Mouse (Mus musculus) liver, embryonic 11.5 days (tissue): ENCODE measurements around the gene Speg. TPM values are rescaled to one million over a fixed set of nuclear protein-coding genes. Genes with fewer than 3 reads are reported as not detected.

Experiments
- ATAC-seq: fragments of 200-750 bp; cut with Nextera tagmentation; replicated peaks from 2 replicates; pipeline ENCODE4 v1.8.0; 2017; ENCODE audit warnings: moderate number of reproducible peaks, mild to moderate bottlenecking, moderate TSS enrichment, moderate library complexity; ENCODE audit not compliant: low FRiP score
- DNase-seq: peaks from one replicate; pipeline ENCODE4 v3.0.0-alpha.2; 2017; ENCODE audit warnings: low spot score
- H3K27ac ChIP-seq: fragments of 300-500 bp; sonication (generic); 2 replicates; pipeline ENCODE4 v1.5.1; 2014; ENCODE audit warnings: mild to moderate bottlenecking, low read depth, low read length, control low read depth
- H3K27me3 ChIP-seq: fragments of 300-500 bp; sonication (generic); replicated peaks from 2 replicates; pipeline ENCODE4 v1.6.1; 2014; ENCODE audit warnings: low read length, mixed read lengths; ENCODE audit not compliant: control insufficient read depth, insufficient read depth
- H3K36me3 ChIP-seq: fragments of 300-500 bp; sonication (generic); 2 replicates; pipeline ENCODE4 v1.6.1; 2014; ENCODE audit warnings: mild to moderate bottlenecking, low read length, moderate library complexity, mixed read lengths; ENCODE audit not compliant: control insufficient read depth, insufficient read depth
- H3K4me1 ChIP-seq: fragments of 300-500 bp; sonication (generic); replicated peaks from 2 replicates; pipeline ENCODE4 v1.6.1; 2014; ENCODE audit warnings: low read length, mixed read lengths; ENCODE audit not compliant: control insufficient read depth, insufficient read depth
- H3K4me2 ChIP-seq: fragments of 300-500 bp; sonication (generic); 2 replicates; pipeline ENCODE4 v1.6.1; 2014; ENCODE audit warnings: mild to moderate bottlenecking, control low read depth, moderate library complexity
- H3K4me3 ChIP-seq: fragments of 300-500 bp; sonication (generic); 2 replicates; pipeline ENCODE4 v1.5.1; 2014; ENCODE audit warnings: low read depth, low read length, control low read depth
- H3K9ac ChIP-seq: fragments of 300-500 bp; sonication (generic); 2 replicates; pipeline ENCODE4 v1.6.1; 2014; ENCODE audit warnings: low read depth, low read length, control low read depth
- H3K9me3 ChIP-seq: fragments of 300-500 bp; sonication (generic); 2 replicates; pipeline ENCODE4 v1.6.1; 2016; ENCODE audit warnings: low read length, inconsistent platforms, mixed read lengths; ENCODE audit not compliant: control insufficient read depth
- WGBS: fragments of 180-500 bp; shearing (Covaris S2); extraction: QIAGEN DNeasy Blood & Tissue Kit; methylation state at CpG from one replicate; pipeline ENCODE4 v1.1.7; 2014; 5-methylcytosine and 5-hydroxymethylcytosine counted together
- polyA plus RNA-seq: library from polyadenylated mRNA; unstranded; fragments of >200 nt; fragmentation: Nextera tagmentation; extraction: Ambion mirVana; gene quantifications from 2 replicates; pipeline ENCODE4 v1.2.1, GENCODE M21; 2014

Speg gene
- polyA plus RNA-seq, 1 experiment from 2014 or later, result 32.3 TPM

- H3K9ac ChIP-seq, result peak overlapping the region; percentile 44
- H3K36me3 ChIP-seq, result peaks cover 2% of the 10 kb centered on the region; the same call in 1 of the 2 replicates
- ATAC-seq (peak; percentile 71), DNase-seq (peak; percentile 82)
- H3K4me2 ChIP-seq, result peak overlapping the region; percentile 70
- H3K27me3 ChIP-seq, result peaks cover 45% of the 10 kb centered on the region
- H3K27ac ChIP-seq, result peak overlapping the region; percentile 83
- peak overlapping the region; percentile 40 for H3K4me3 ChIP-seq
- under 1% methylated on average over 22 of the region's 22 CpGs for WGBS
- H3K4me1 ChIP-seq, result peaks cover 74% of the 10 kb centered on the region
- H3K9me3 ChIP-seq, result no peaks in the 10 kb centered on the region
Observed at GRCm38 (mm10) chr1:75445751-75446611, 70.9 kb downstream of the Speg start.

- H3K4me3 ChIP-seq, result peak overlapping the region; percentile 40
- H3K4me1 ChIP-seq, result peaks cover 78% of the 10 kb centered on the region
- peak overlapping the region; percentile 46 for H3K9ac ChIP-seq
- WGBS, result 2% methylated on average over 20 of the region's 20 CpGs
- H3K4me2 ChIP-seq, result peak overlapping the region; percentile 70
- ATAC-seq (no peak), DNase-seq (peak; percentile 70)
- peak overlapping the region; percentile 83 for H3K27ac ChIP-seq
- H3K9me3 ChIP-seq, result no peaks in the 10 kb centered on the region
- H3K27me3 ChIP-seq, result peaks cover 52% of the 10 kb centered on the region
- H3K36me3 ChIP-seq, result no peaks in the 10 kb centered on the region; the same call in 1 of the 2 replicates
Observed at GRCm38 (mm10) chr1:75446656-75447055, 71.6 kb downstream of the Speg start.

GRCm38 (mm10) chr1:75447265-75448051, 72.4 kb downstream of the Speg start:
- ATAC-seq, result peak; percentile 15; the same call in 1 of the 2 replicates
- Histone ChIP-seq H3K27me3 (peaks cover 60% of the 10 kb centered on the region), H3K27ac (peak overlapping the region; percentile 83), H3K4me2 (peak overlapping the region; percentile 70), H3K4me1 (peaks cover 78% of the 10 kb centered on the region), H3K9me3 (no peaks in the 10 kb centered on the region), H3K36me3 (no peaks in the 10 kb centered on the region), H3K4me3 (peak overlapping the region; percentile 40; the same call in 1 of the 2 replicates), H3K9ac (peak overlapping the region; percentile 46)
- DNase-seq, result no peak
- 3% methylated on average over 10 of the region's 10 CpGs for WGBS

DNA sequence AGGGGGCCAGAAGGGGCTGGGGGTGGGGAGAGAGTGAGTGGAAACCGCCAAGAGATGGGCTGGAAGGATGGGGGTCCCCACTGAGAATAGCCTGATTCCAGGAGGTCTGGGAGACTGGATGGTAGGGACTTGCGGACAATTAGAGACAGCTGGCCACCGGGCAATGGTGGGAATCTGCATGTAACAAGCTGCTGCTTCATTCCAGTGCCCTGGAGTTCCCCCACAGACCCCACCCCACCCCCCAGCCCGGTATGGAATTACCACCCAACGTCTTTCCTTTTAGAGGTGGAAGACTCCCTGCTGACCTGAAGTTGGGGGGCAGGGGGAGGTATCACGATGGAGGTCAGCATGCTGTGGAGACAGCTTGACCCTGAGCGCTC, 72.9 kb downstream of the Speg start:
- Histone ChIP-seq H3K4me2 (peak overlapping the region; percentile 70), H3K36me3 (no peaks in the 10 kb centered on the region), H3K9me3 (no peaks in the 10 kb centered on the region), H3K4me1 (peaks cover 77% of the 10 kb centered on the region), H3K27me3 (peaks cover 66% of the 10 kb centered on the region), H3K27ac (peak overlapping the region; percentile 83), H3K4me3 (peak overlapping the region; percentile 22; the same call in 1 of the 2 replicates), H3K9ac (no peak overlapping the region)
- under 1% methylated on average over 7 of the region's 7 CpGs for WGBS
- ATAC-seq, result no peak
- DNase-seq, result no peak

DNA sequence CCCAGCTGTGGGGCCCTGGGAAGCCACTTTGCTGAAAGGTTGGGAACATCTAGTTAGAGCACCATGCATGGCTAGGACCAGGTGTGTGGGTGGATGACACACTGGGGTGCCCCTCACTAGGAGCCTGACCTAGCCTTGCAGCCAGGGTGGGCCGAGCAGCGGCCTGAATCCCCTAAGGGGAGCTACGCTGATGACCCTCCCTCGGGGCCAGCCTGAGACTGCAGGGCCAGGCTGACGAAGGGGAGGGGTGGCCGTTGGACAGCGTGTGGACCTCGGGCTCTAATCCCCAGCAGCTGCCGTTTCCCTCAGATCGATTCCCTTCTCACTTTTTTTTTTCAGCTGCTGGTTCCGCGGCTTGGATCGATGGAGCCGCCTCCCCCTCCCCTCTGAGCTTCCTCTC, 73.8 kb downstream of the Speg start:
- DNase-seq (no peak), ATAC-seq (no peak)
- WGBS, result 2% methylated on average over 14 of the region's 14 CpGs
- no peaks in the 10 kb centered on the region for H3K9me3 ChIP-seq
- peaks cover 73% of the 10 kb centered on the region for H3K4me1 ChIP-seq
- H3K9ac ChIP-seq, result no peak overlapping the region
- peaks cover 75% of the 10 kb centered on the region for H3K27me3 ChIP-seq
- 0 out of 2 replicates have a peak overlapping the region, but pooled peaks have one; percentile 4 for H3K27ac ChIP-seq
- peak overlapping the region; percentile 7; the same call in 1 of the 2 replicates for H3K4me2 ChIP-seq
- H3K4me3 ChIP-seq, result no peak overlapping the region
- H3K36me3 ChIP-seq, result no peaks in the 10 kb centered on the region

DNA sequence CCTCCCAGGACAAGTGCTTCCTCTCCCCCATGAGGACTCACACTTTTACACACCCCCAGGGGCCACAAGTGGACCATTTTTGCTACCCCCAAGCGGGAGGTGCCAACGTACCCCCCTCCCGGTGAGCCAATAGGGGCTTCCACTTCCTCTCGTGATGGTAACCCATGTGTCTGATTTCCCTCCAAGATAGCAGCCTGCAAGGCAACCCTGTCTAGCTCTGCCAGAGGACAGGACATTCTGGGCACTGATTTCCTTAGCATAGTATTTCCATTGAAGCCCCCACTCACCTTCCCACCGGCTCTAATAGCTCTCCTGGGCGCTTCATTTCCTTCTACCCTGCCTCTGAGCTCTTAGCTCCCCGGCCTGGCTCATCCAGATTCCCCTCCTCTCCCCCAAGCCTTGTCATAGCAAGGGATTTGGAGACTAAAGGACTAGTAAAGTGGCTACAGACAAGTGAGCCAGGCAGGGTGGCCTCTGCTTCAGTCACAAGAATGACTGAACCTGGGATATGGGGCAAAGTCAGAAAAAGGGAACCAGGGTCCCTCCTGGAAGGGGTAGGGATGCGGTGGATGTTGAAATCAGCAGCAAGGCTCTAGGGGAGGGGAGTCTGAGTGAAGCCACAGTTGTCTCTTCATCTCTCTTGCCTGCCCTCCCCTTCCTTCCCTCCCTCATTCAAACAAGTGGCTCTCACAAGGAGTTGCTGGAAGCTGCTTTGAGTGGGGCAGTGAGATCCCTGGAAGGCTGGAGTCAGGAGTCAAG, 74.5 kb downstream of the Speg start:
- Histone ChIP-seq H3K27ac (no peak overlapping the region), H3K9me3 (no peaks in the 10 kb centered on the region), H3K27me3 (peaks cover 76% of the 10 kb centered on the region), H3K4me2 (peak overlapping the region; percentile 73), H3K4me3 (peak overlapping the region; percentile 49), H3K4me1 (peaks cover 67% of the 10 kb centered on the region), H3K9ac (0 out of 2 replicates have a peak overlapping the region, but pooled peaks have one; percentile 50), H3K36me3 (no peaks in the 10 kb centered on the region)
- DNase-seq (peak; percentile 51), ATAC-seq (no peak)
- 3% methylated on average over 8 of the region's 8 CpGs for WGBS

DNA sequence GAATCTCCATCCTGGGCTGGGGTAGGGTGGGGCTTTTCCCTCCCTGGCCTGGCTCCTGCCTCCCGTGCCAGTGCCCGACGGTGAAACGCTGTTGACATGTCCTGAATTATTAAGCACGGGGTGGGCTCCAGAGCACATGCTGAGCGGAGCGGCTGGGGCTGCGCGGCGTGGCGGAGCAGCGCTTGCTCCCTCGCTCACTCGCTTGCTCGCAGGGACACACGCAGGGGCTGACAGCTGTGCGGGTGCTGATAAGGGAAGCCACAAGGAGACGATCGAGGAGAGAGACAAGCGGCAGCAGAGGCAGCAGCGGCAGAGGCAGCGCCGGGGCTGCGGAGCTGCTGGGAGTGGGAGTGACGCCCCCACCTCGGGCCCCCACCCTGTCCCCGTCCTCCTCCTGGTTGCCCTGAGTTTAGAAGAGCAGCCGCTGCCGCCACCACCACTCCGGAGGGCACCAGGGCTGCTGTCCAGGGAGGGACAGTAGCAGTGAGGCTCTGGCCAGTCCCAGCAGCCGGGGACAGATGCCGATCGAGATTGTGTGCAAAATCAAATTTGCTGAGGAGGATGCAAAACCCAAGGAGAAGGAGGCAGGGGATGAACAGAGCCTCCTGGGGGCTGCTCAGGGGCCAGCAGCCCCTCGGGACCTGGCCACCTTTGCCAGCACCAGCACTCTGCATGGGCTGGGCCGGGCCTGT, 75.4 kb downstream of the Speg start, which contains the start of gene Asic4:
Asic4 (plus strand) TSS at position 123 of the 692 bp plus-strand sequence.
- H3K4me1 ChIP-seq, result peaks cover 58% of the 10 kb centered on the region
- no peaks in the 10 kb centered on the region for H3K9me3 ChIP-seq
- no peak within 1 kb of the TSS; the same call in 1 of the 2 replicates for H3K27ac ChIP-seq
- 4% methylated on average over 35 of the region's 35 CpGs for WGBS
- no peaks in the 10 kb centered on the region for H3K36me3 ChIP-seq
- ATAC-seq, result peak; percentile 60
- H3K27me3 ChIP-seq, result peaks cover 84% of the 10 kb centered on the region
- peak within 1 kb of the TSS; percentile 50 for H3K9ac ChIP-seq
- H3K4me2 ChIP-seq, result peak within 1 kb of the TSS; percentile 73
- H3K4me3 ChIP-seq, result peak within 1 kb of the TSS; percentile 49
- DNase-seq, result peak; percentile 55
